Mouse (Mus musculus) megakaryocyte, adult 5-6 weeks (primary cell): ENCODE measurements around the gene Crhr1. TPM values are rescaled to one million over a fixed set of nuclear protein-coding genes. Genes with fewer than 3 reads are reported as not detected.

Experiments used
- ATAC-seq: 2 replicates; pipeline ENCODE4 v1.8.0; 2016; ENCODE audit warnings: mild to moderate bottlenecking, inconsistent platforms; ENCODE audit not compliant: poor library complexity, severe bottlenecking
- total RNA-seq, 2 experiments: library from RNA; stranded (forward) in 1 of 2; stranded (reverse) in 1 of 2; fragments of 153-499, 151-499 nt in 1 of 2; fragments of 221-1000, 200-1000 nt in 1 of 2; gene quantifications; 2 replicates each; pipeline versions ENCODE4 v1.2.3 to v1.2.4; 2015 to 2017

Gene Crhr1
- total RNA-seq, 2 experiments from 2014 or later, result not detected

- no peak for ATAC-seq
Measured at GRCm38 (mm10) chr11:104133442-104133983, 858 bp downstream of the Crhr1 start.

- no peak for ATAC-seq
Measured at GRCm38 (mm10) chr11:104138976-104139375, 6.3 kb downstream of the Crhr1 start.

GRCm38 (mm10) chr11:104144930-104145329 lies 12.3 kb downstream of the Crhr1 start:
- ATAC-seq, result no peak

GRCm38 (mm10) chr11:104148787-104149186 lies 16.1 kb downstream of the Crhr1 start:
- no peak for ATAC-seq

GRCm38 (mm10) chr11:104150911-104151310 lies 18.3 kb downstream of the Crhr1 start:
- no peak for ATAC-seq

- no peak for ATAC-seq
Measured at GRCm38 (mm10) chr11:104154332-104154731, 21.7 kb downstream of the Crhr1 start.

GRCm38 (mm10) chr11:104154820-104155635 lies 22.4 kb downstream of the Crhr1 start:
- ATAC-seq, result no peak

GRCm38 (mm10) chr11:104155899-104156298 lies 23.2 kb downstream of the Crhr1 start:
- ATAC-seq, result no peak

- no peak for ATAC-seq
Measured at GRCm38 (mm10) chr11:104156391-104156790, 23.7 kb downstream of the Crhr1 start.

GRCm38 (mm10) chr11:104157603-104158259 lies 25.1 kb downstream of the Crhr1 start:
- ATAC-seq, result no peak

- no peak for ATAC-seq
Measured at GRCm38 (mm10) chr11:104158260-104158907, 25.7 kb downstream of the Crhr1 start.

- ATAC-seq, result no peak
Measured at GRCm38 (mm10) chr11:104159769-104160272, 27.2 kb downstream of the Crhr1 start.

GRCm38 (mm10) chr11:104161153-104161552 lies 28.5 kb downstream of the Crhr1 start:
- ATAC-seq, result no peak

- no peak for ATAC-seq
Measured at GRCm38 (mm10) chr11:104164257-104164656, 31.6 kb downstream of the Crhr1 start.

GRCm38 (mm10) chr11:104171281-104171781 lies 38.7 kb downstream of the Crhr1 start:
- ATAC-seq, result peak; percentile 86

GRCm38 (mm10) chr11:104178893-104179292 lies 46.2 kb downstream of the Crhr1 start:
- ATAC-seq, result no peak

GRCm38 (mm10) chr11:104179804-104180203 lies 47.1 kb downstream of the Crhr1 start:
- ATAC-seq, result no peak

- no peak for ATAC-seq
Measured at GRCm38 (mm10) chr11:104182141-104182540, 49.5 kb downstream of the Crhr1 start.

- peak; percentile 88 for ATAC-seq
Measured at GRCm38 (mm10) chr11:104186135-104186836, 53.6 kb downstream of the Crhr1 start, which contains the start of gene Sppl2c. Gene Sppl2c (plus strand): TSS chr11:104186327.

GRCm38 (mm10) chr11:104186837-104187150 lies 54.1 kb downstream of the Crhr1 start:
- no peak for ATAC-seq
